Mouse (Mus musculus): ENCODE data around the gene Mcf2l.

- TF ChIP-seq CTCF (IDR thresholded peaks at IDR 0.05; ENCODE audit: insufficient read depth, low read depth, low read length) (no peak), POLR2A (IDR thresholded peaks at IDR 0.05; ENCODE audit: insufficient read depth, low read depth, low read length) (no peak)
Observed at GRCm38 (mm10) chr8:13037015-13037414, 163.4 kb downstream of the Mcf2l start, which contains the start of gene F10.
